Mouse (Mus musculus): ENCODE data around the gene Clasp1. TPM values are rescaled to one million over a fixed set of nuclear protein-coding genes. Genes with fewer than 3 reads are reported as not detected.
A peak's percentile ranks its signal among the peaks of the same experiment; 100 is the strongest.

Clasp1 gene
- total RNA-seq (2014; rRNA removed) (126 and 133 TPM in 2 replicates), polyA plus RNA-seq (2015; fragmentation: Nextera tagmentation; extraction: Ambion mirVana) (63.2 and 65.8 TPM in 2 replicates)

DNA sequence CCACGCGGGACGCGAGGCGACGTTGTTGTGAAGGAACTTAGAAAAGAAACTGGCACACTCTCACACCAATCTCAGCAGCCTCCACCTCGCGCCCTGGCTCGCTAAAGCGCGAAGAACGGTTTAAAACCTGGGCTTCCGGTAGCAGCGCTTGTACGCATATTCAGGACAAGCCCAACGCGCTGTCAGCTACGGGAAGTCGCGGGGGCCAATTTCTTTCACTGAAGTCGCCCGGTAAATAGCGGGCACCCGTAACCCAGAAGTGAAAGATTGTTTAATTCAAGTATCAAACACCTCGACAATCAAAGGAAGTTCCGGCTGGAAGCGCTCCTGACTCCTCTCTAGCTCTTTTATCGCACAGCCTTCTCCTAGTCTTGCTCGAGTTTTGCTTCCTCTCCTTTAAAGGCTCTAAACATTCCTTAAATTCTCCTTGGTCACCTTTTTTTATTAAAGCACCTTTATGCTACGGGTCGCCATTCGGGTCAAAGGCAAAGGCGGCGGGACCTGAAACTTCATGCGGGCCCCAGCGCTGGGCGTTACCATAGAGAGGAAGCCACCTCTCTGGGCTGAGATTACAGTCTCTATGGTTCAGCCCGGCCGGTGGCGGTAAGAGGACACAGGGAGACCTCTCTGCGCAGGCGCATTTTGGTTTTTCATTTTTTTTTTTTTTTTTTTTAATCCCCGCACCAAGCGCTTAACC, at the start of gene Clasp1:
Clasp1 (plus strand) TSS at position 302 of the 697 bp plus-strand sequence.
- no peaks in the 10 kb centered on the region for H3K9me3 ChIP-seq (ENCODE audit: low read length)
- H3K27ac ChIP-seq, result peak within 1 kb of the TSS; percentile 94
- H3K9ac ChIP-seq (replicated peaks; ENCODE audit: low read length), result peak within 1 kb of the TSS; percentile 89
- under 1% methylated on average over 44 of the region's 44 CpGs for WGBS
- H3K36me3 ChIP-seq (ENCODE audit: insufficient read depth, low read length), result no peaks in the 10 kb centered on the region
- H3K4me1 ChIP-seq (ENCODE audit: insufficient read depth, low read length), result peaks cover 10% of the 10 kb centered on the region; the same call in 1 of the 2 replicates
- ATAC-seq (peak; percentile 96), DNase-seq (ENCODE audit: low spot score) (peak; percentile 97)
- peak within 1 kb of the TSS; percentile 90 for H3K4me2 ChIP-seq (ENCODE audit: low read depth, low read length)
- TF ChIP-seq CTCF (IDR thresholded peaks at IDR 0.05; ENCODE audit: low read depth), result no peak
- H3K27me3 ChIP-seq (ENCODE audit: insufficient read depth, low read length), result no peaks in the 10 kb centered on the region
- H3K4me3 ChIP-seq (ENCODE audit: low read length), result peak within 1 kb of the TSS; percentile 97

DNA sequence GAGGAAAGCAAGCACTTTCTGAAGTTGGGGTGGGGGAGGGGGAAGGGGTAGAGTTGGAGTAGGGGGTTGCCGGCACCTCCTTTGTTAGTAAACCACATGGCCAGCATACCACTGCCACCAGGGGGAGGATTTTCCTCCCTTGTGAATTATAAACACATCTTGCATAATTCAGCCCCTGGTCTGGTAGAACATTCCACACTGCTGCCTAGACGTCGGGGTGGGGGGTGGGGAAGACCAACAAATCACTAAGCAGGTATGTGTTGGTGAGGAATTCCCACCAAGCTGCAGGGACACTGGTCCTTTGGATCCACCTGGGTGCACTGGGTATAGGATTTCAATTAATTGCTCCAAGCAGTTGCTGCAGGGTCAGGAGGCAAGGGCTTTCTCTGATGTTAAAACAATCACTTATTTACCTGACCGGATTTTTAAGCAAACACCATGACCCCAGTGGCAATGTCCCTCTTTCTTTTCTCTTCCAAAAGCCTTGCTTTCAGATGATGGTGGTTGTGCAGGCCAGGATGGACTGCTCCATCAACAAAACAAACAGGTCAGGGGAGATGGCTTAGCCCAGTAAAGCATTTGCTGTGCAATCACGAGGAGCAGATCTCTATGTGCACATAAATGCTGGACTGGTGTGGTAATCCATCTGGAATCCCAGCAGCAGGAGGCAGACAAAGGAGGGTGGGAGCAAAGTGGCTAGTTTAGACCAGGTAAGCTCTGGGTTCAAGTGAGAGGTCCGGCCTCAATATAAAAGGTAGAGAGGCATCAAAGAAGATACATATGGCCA, 45.0 kb upstream of the Clasp1 start:
- no peaks in the 10 kb centered on the region for H3K4me1 ChIP-seq (ENCODE audit: insufficient read depth, low read length)
- DNase-seq (ENCODE audit: low spot score) (no peak), ATAC-seq (no peak)
- H3K4me2 ChIP-seq (ENCODE audit: low read depth, low read length), result no peak overlapping the region
- TF ChIP-seq CTCF (IDR thresholded peaks at IDR 0.05; ENCODE audit: low read depth), result 0 out of 2 replicates have a peak, but pooled peaks have one; percentile 5
- H3K9ac ChIP-seq (replicated peaks; ENCODE audit: low read length), result no peak overlapping the region
- peaks cover 3% of the 10 kb centered on the region; the same call in 1 of the 2 replicates for H3K9me3 ChIP-seq (ENCODE audit: low read length)
- no peak overlapping the region for H3K27ac ChIP-seq
- no peaks in the 10 kb centered on the region for H3K27me3 ChIP-seq (ENCODE audit: insufficient read depth, low read length)
- H3K36me3 ChIP-seq (ENCODE audit: insufficient read depth, low read length), result no peaks in the 10 kb centered on the region
- H3K4me3 ChIP-seq (ENCODE audit: low read length), result no peak overlapping the region
- WGBS, result 37% methylated on average over 6 of the region's 6 CpGs

DNA sequence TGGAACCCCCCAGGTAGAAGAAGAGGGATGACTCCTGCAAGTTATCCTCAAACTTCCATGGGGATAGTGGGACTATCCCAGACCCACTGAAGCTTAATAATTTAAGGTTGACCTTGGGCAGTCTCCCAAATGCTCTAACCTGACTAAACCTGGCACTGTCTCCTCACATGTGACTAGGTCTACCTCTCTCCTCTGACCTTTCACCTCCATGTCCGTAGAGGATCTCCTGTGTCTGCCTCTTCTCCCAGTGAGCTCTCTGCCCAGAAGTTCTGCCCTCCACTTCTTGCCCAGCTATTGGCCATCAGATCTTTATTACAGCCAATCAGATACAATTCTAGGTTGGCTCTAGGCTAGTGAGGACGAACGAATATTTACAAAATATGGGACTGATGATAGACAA, 38.9 kb upstream of the Clasp1 start:
- WGBS, result 78% methylated on average over 3 of the region's 3 CpGs
- ATAC-seq (no peak), DNase-seq (ENCODE audit: low spot score) (no peak)
- Histone ChIP-seq H3K27me3 (ENCODE audit: insufficient read depth, low read length) (no peaks in the 10 kb centered on the region), H3K9ac (replicated peaks; ENCODE audit: low read length) (no peak overlapping the region), H3K4me3 (ENCODE audit: low read length) (no peak overlapping the region), H3K9me3 (ENCODE audit: low read length) (peaks cover 3% of the 10 kb centered on the region; the same call in 1 of the 2 replicates), H3K27ac (no peak overlapping the region), H3K4me2 (ENCODE audit: low read depth, low read length) (no peak overlapping the region), H3K4me1 (ENCODE audit: insufficient read depth, low read length) (no peaks in the 10 kb centered on the region), H3K36me3 (ENCODE audit: insufficient read depth, low read length) (no peaks in the 10 kb centered on the region)
- TF ChIP-seq CTCF (IDR thresholded peaks at IDR 0.05; ENCODE audit: low read depth), result no peak

DNA sequence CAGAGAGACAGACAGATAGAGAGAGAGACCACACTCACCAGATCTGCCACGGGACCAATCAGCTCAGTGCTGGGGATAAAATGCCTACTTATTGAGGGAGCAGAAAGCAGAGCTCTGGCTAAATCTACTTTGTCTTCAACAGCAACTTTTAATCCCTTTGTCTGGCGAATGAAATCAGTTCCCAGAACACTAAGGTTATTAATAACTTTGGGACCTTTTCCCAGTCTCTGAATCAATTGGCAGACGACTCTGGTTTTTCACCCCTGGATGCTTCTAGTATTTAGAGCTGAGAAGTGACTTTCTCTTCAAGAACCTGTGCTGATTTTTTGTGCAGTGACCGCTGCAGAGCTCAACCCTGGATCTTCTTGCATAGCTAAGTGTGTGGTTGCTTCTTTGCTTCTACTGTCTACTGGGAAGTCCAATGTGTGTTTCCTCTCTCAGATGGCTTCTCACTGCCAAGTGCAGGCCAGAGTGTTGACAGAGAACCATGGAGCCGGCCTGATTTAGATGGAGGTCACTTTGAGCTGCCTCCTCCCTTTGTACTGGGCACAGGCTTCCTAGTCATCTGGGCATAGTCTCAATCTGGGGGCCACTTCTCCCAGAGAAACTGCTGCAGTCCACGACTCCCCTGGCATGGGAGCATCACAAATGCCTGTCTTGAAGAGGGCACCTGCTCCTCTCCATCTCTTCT, 29.6 kb upstream of the Clasp1 start:
- Histone ChIP-seq H3K9ac (replicated peaks; ENCODE audit: low read length) (no peak overlapping the region), H3K27ac (no peak overlapping the region), H3K27me3 (ENCODE audit: insufficient read depth, low read length) (no peaks in the 10 kb centered on the region), H3K4me1 (ENCODE audit: insufficient read depth, low read length) (no peaks in the 10 kb centered on the region), H3K9me3 (ENCODE audit: low read length) (no peaks in the 10 kb centered on the region), H3K36me3 (ENCODE audit: insufficient read depth, low read length) (no peaks in the 10 kb centered on the region), H3K4me2 (ENCODE audit: low read depth, low read length) (no peak overlapping the region), H3K4me3 (ENCODE audit: low read length) (no peak overlapping the region)
- TF ChIP-seq CTCF (IDR thresholded peaks at IDR 0.05; ENCODE audit: low read depth), result no peak
- ATAC-seq (no peak), DNase-seq (ENCODE audit: low spot score) (no peak)
- 51% methylated on average over 6 of the region's 6 CpGs for WGBS

DNA sequence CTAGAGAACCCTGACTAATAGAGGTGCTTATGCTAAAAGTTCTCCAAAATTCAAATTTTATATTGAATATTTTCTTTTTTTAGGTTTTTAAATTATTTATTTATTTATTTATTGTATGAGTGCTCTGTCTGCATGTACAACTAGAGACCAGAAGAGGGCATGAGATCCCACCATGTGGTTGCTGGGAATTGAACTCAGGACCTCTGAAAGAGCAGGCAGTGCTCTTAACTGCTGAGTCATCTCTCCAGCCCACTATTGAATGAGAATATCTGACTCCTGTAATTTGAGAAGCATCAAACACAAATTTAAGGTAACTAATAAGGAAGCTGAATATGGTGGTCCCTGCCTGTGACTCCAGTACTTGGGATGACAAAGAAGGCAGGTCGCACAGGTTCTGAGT, 20.9 kb upstream of the Clasp1 start:
- Histone ChIP-seq H3K27ac (no peak overlapping the region), H3K4me3 (ENCODE audit: low read length) (no peak overlapping the region), H3K9me3 (ENCODE audit: low read length) (no peaks in the 10 kb centered on the region), H3K27me3 (ENCODE audit: insufficient read depth, low read length) (no peaks in the 10 kb centered on the region), H3K4me1 (ENCODE audit: insufficient read depth, low read length) (no peaks in the 10 kb centered on the region), H3K4me2 (ENCODE audit: low read depth, low read length) (no peak overlapping the region), H3K36me3 (ENCODE audit: insufficient read depth, low read length) (no peaks in the 10 kb centered on the region), H3K9ac (replicated peaks; ENCODE audit: low read length) (no peak overlapping the region)
- ATAC-seq (no peak), DNase-seq (ENCODE audit: low spot score) (no peak)
- WGBS, result 85% methylated on average over 1 of the region's 1 CpGs
- peak; percentile 35; the same call in 1 of the 2 replicates for TF ChIP-seq CTCF (IDR thresholded peaks at IDR 0.05; ENCODE audit: low read depth)

DNA sequence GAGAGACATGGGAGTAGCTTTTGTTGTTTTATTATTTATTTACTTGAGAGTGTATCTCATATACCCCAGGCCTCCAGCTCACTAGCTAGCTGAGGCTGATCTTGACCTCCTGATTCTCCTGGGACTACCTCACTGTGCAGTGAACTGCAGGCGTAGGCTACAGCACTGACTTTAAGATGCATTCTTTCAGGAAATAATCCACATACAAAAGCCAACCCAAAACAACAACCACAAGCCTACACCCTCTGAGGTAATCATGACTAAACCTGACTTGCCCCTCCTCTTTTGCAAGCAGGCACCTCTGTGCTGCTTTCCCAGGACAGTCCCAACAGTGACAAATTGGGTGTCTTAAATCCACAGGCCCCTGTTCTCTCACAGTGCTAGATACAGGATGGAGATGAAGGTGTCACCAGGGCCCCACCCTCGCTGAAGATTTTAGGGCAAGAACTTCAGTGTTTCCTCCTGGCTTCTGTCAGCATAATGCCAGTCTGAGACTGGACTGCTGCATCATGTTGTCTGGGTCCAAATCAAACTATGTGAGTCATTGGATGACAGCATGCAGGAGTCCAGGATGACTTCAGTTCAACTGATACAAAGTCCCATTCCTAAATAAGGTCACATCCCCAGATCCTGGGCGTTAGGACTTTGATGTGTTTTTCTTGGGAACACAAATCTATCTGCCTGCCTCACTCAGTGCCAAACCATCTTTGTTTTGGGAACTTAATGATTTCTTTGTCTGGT, 20.0 kb upstream of the Clasp1 start:
- Histone ChIP-seq H3K27me3 (ENCODE audit: insufficient read depth, low read length) (no peaks in the 10 kb centered on the region), H3K9me3 (ENCODE audit: low read length) (no peaks in the 10 kb centered on the region), H3K4me3 (ENCODE audit: low read length) (no peak overlapping the region), H3K9ac (replicated peaks; ENCODE audit: low read length) (no peak overlapping the region), H3K4me1 (ENCODE audit: insufficient read depth, low read length) (no peaks in the 10 kb centered on the region), H3K27ac (no peak overlapping the region), H3K4me2 (ENCODE audit: low read depth, low read length) (no peak overlapping the region), H3K36me3 (ENCODE audit: insufficient read depth, low read length) (no peaks in the 10 kb centered on the region)
- DNase-seq (ENCODE audit: low spot score) (no peak), ATAC-seq (no peak)
- no peak for TF ChIP-seq CTCF (IDR thresholded peaks at IDR 0.05; ENCODE audit: low read depth)
- 56% methylated on average over 3 of the region's 3 CpGs for WGBS
